Mouse (Mus musculus) testis, postnatal 14 days (tissue): ENCODE measurements around the gene Qrich2.
"Not testable (repeated sequence)": the region's sequence is repeated elsewhere in the genome, so short reads cannot be mapped to it uniquely, and the experiment has no call there.

Source experiments
- DNase-seq: peaks from one replicate; pipeline ENCODE4 v3.0.0; 2021; ENCODE audit warnings: low spot score

The Qrich2 gene

DNA sequence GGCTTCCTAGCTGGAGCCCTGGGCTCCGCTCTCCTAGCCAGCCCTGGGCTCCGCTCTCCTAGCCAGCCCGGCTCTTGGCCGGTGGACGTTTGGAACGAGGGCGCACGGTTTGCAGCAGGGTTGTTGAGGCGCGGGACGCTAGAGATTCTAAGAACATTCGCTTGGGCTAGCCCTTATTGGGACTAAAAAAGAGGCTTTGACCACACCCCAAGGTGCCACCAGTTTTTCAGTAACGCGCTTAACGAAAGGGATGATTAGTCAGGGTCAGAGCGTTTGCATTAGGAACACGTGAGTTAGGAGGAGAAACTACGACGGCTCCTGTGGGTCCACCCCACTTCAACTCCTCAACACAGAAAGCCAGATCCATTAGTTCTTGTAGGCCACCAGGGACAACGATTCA is at the start of gene Qrich2:
Gene Qrich2, minus strand, starts transcription at position 101 of the 400 bp plus-strand sequence.
- DNase-seq = no peak

DNA sequence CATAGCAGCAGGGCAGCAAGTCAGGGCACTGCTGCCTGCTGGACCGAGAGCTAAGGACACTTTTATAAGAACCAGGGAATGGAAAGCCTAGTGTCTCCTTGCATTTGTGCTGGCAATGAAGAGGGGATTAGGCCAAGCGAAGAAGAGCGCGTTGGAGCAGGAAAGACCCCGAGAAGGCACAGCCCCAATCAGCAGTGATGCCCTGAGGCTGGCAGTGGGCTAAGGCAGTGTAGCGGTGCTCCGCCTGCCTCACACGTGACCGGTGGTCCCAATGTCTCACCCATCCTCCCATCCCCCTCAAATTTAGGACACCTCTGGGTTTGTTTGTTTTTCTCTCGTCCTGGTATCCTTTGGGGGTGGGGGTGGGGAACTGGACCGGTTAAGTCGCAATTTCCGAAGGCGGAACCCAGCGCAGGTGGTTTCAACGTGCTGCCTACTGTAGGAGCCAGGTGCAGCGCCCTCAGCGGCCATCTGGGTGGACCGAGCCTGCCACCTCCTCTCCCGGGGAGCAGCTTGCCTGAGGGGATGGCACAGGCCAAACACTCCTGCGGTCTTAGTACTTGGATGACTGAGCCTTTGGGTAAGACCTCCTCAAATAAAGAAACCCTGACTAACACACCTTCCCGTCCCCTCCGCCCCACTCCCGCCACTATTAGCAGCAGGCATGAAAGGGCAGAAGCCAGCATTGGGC is 49.4 kb upstream of the Qrich2 start:
- no peak for DNase-seq

- DNase-seq = no peak
Observed at GRCm38 (mm10) chr11:116513531-116514038, 47.5 kb upstream of the Qrich2 start.

DNA sequence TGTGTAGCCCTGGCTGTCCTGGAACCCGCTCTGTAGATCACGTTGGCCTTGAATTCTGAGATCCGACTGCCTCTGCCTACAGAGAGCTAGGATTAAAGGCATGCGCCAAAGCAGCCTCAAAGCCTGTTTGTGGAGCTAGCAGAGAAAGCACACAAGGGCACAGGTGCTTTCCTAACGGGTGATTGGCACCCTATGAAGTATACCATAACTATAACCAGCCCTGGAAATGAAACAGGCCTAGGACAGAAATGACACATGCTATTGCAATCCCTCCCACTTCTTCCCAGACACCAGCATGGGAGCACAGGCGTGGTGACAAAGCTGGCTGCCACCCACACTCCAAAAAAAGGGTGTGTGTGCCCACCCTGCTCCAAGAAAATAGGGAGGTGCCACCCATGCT is 46.9 kb upstream of the Qrich2 start:
- DNase-seq = no peak

DNA sequence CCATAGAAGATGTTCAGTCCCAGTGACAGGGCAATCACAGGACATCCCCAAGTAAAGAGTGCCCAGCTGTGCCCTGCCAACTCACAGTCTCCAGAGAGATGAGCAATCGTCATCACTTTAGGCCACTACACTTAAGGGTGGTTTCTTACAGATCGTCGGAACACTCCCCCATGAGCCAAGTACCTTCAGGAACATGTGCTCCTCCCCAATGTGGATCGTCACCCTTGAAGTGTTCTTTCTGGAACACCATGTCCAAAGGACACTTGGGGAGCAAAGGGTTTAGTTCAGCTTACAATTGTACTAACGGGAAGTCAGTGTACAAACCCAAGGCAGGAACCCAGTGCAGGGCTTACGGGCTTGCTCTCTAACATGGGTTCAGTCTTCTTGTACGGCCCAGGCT is 46.1 kb upstream of the Qrich2 start:
- DNase-seq = no peak

- DNase-seq = no peak
Observed at GRCm38 (mm10) chr11:116511301-116511868, 45.3 kb upstream of the Qrich2 start.

DNA sequence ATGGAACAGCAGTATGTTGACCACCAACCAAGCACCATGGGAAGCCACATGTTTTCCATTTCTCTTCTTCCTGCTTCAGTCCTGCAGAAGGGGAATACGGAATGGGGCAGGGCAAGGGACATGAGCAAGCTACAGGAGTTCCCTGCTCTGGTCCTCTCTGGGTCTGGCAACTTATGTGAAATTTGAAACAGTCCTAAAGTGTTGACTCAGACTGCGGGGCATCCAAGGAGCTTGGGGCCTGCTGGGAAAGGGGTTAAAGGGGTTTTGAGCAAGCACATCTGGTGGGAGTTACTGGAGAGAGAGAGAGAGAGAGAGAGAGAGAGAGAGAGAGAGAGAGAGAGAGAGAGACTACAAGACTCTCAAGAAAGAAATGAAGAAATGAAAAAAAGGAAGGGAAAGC is 42.6 kb upstream of the Qrich2 start:
- no peak for DNase-seq

DNA sequence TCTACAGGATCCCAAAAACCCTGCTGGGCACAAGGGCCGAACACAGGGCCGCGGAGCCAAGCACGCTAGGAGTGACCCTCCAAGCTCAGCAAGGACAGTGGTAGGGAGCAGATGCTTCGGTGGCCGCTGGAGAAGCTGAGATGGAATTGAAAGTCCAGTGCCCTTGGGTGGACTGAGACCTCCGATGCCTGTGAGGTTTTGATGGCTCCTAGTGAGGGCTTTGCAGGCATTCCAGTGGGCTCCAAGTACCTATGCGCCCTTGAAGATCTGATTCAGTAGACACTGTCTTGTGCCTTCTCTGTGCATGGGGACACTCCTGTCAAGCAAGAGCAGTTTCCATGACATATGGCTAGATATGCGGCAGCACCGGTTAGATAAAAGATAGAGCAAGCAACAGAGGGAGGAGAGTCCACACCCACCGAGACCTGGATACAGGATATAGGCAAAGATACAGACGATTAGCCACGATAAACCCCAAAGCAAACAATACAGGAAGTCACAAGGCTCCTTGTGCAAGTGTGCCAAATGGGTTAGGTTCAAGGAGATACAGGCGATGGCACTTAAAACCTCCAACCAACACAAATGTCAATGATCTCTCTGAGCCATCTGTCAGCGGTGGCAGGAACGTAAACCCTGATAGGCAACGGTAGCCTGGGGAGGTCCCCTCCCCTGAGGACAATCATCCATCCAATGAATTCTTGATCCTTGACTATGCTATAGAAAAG is 40.3 kb upstream of the Qrich2 start:
- no peak for DNase-seq

DNA sequence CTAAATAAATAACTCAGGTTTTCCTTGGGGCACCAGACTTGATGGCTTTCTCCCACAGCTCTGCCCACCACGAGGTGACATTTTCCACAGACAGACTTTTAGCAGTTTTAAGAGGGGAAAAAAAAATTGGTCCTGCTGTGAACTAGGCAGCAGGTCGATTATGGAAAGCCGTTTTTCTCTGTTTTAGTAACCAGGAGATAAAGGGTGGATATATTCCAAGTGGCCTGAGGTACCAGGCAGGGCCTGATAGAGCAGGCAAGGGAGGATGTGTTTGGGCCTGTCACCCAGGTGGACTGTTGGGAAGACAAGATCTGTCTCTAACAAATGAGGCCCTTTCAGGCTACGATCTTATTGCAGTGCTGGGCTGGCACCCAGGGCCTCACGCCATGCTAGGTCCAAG is 39.5 kb upstream of the Qrich2 start:
- DNase-seq = no peak

DNA sequence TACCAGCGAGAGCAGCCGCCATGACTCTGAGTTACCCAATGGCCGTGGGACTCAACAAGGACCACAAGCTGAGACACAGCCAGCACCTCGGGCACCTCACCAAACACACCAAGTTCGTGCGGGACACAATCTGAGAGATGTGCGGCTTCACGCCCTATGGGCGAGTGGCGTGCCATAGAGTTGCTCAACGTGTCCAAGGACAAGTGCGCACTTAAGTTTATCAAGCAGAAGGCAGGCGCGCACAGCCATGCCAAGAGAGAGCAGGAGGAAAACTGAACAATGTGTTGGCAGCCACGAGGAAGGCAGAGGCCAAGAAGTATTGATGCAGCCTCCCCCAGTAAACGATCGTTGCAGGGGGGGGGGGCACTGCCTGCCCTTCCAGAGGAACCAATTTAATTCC is 38.5 kb upstream of the Qrich2 start:
- DNase-seq = no peak

DNA sequence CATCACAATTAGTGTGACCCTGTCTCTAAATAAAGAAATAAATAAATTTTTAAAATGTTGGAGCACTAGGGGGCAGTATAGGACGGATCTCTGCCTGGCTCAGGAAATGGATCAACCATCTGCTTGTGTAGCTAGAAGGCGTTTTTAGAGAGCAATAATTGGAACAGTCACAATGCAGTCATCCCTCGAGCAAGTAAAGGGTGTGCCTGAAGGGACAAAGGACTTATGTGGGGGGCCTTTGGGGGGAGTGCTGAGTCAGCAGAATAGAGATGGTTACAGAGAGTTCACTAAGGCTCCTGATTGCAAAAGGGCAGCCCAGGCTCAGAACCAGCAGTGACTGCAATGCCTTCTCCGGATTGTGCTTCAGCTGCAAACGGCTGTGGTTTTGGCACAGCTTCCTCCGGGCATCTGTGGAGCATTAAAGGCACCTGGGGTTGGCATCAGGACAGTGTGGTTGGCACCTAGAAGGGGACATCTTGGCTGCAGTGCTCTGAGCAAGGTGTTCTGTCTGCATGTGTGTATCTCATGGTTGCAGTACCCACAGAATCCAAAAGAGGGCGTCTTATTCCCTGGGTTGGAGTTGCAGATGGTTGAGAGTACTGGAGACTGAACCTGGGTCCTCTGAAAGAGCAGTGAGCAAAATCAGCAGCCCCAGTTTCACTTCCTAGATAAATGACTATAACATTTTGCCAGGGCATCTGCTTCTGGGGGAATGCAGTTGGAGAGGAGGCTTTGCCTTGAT is 35.1 kb upstream of the Qrich2 start:
- peak; percentile 50 for DNase-seq

DNA sequence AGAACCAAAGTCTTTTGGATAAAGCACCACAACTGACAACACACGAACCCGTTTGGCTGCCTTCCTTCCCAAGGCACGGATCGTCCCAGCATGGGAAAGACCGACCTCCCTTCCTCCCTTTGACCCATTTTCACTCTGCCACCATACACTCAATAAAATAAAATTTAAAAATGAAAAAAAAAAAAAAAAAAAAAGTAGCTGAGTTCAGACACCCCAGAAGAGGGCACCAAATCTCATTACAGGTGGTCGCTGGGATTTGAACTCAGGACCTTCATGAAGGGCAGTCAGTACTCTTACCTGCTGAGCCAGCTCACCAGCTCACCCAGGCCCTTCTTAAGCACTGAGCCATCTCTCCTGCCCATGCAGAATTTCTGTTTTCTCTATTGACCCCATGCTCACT is 33.0 kb upstream of the Qrich2 start:
- no peak for DNase-seq

DNA sequence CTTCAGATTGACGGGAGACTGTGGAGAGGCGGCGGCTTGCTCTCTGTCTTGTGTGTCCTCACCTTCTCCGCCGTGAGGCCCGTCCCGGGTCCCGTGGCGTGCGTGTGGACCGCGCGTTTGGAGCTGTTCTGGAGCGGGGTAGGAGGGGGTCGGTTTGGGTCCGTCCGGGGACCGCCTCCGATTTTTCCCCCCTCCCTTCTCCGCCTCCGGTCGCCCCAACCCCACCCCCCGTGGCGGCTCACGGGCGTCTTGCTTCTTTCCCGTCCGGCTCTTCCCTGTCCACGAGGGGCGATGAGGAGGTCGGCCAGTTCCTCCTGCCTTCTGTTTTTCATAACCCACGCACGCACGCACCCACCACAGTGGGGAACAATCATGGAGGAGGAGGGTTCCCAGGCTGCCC is 32.6 kb upstream of the Qrich2 start:
- no peak for DNase-seq

DNA sequence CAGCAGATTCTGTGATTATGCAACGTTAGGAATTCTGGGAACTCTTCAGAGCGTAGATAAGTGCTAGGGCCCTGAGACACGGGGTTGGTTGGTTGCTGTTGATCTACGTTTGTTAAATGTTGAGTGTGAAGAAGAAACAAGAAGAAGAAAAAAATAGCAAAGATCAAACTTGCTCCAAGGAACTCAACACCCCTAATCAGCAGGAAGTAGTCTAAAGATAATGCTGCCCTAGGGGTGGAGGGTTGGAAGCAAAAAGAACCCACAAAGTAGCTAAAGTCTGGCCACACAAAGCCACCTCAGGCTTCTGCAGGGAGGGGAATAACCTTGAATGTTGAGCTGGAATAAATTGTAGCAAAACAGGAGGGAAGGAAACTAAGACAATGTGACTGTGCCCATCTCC is 31.3 kb upstream of the Qrich2 start:
- peak; percentile 81 for DNase-seq

- DNase-seq = peak; percentile 91
Observed at GRCm38 (mm10) chr11:116494474-116495174, 28.6 kb upstream of the Qrich2 start.

GRCm38 (mm10) chr11:116493795-116494252 is 27.8 kb upstream of the Qrich2 start, which contains the start of gene Prpsap1:
TSS of gene Prpsap1 (minus strand) at chr11:116494202.
- peak; percentile 69 for DNase-seq

GRCm38 (mm10) chr11:116493191-116493590 is 27.1 kb upstream of the Qrich2 start:
- DNase-seq = no peak

GRCm38 (mm10) chr11:116492507-116492906 is 26.5 kb upstream of the Qrich2 start:
- DNase-seq = not testable (repeated sequence)

DNA sequence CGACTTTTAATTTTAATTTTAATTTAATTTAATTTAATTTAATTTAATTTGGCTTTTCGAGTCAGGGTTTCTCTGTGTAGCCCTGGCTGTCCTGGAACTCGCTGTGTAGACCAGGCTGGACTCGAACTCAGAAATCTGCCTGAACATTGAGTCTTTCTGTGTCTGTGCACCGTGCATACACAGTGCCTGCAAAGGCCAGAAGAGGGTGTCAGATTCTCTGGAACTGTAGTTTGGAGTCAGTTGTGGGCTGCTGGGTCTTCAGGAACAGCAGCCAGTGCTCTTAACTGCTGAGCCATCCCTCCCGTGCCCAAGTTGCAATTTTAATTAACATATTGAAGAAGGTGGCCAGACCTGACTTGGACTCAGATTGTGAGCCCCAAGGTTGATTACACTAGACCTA is 25.3 kb upstream of the Qrich2 start:
- no peak for DNase-seq

GRCm38 (mm10) chr11:116490232-116491107 is 24.4 kb upstream of the Qrich2 start:
- DNase-seq = peak; percentile 89
